Mouse (Mus musculus) embryonic facial prominence, embryonic 10.5 days (tissue): ENCODE measurements around the gene Scn11a. TPM values are rescaled to one million over a fixed set of nuclear protein-coding genes. Genes with fewer than 3 reads are reported as not detected.

Source experiments
- DNase-seq: peaks from one replicate; pipeline ENCODE4 v3.0.0-alpha.2; 2017; ENCODE audit warnings: low spot score
- H3K27ac ChIP-seq: fragments of 300-500 bp; sonication (generic); replicated peaks from 2 replicates; pipeline ENCODE4 v1.5.1; 2016; ENCODE audit warnings: mild to moderate bottlenecking
- H3K27me3 ChIP-seq: fragments of 300-500 bp; sonication (generic); replicated peaks from 2 replicates; pipeline ENCODE4 v1.6.1; 2016; ENCODE audit warnings: low read depth, mild to moderate bottlenecking; ENCODE audit not compliant: poor library complexity, severe bottlenecking
- H3K36me3 ChIP-seq: fragments of 300-500 bp; sonication (generic); replicated peaks from 2 replicates; pipeline ENCODE4 v1.6.1; 2016; ENCODE audit warnings: mild to moderate bottlenecking, moderate library complexity
- H3K4me1 ChIP-seq: fragments of 300-500 bp; sonication (generic); 2 replicates; pipeline ENCODE4 v1.6.1; 2016
- H3K4me3 ChIP-seq: fragments of 300-500 bp; sonication (generic); 2 replicates; pipeline ENCODE4 v1.5.1; 2016; ENCODE audit warnings: mild to moderate bottlenecking, moderate library complexity
- H3K9me3 ChIP-seq: fragments of 300-500 bp; sonication (generic); 2 replicates; pipeline ENCODE4 v1.6.1; 2016; ENCODE audit warnings: mild to moderate bottlenecking
- WGBS: fragments of 180-500 bp; shearing (Covaris S2); methylation state at CpG from one replicate; pipeline ENCODE4 v1.1.7; 2016; 5-methylcytosine and 5-hydroxymethylcytosine counted together
- polyA plus RNA-seq: library from polyadenylated mRNA; unstranded; fragments of >200 nt; fragmentation: Nextera tagmentation; extraction: Ambion mirVana; gene quantifications from 2 replicates; pipeline ENCODE4 v1.2.1, GENCODE M21; 2016

Gene Scn11a
- polyA plus RNA-seq: 0.13 and 0.14 TPM in 2 replicates

DNA sequence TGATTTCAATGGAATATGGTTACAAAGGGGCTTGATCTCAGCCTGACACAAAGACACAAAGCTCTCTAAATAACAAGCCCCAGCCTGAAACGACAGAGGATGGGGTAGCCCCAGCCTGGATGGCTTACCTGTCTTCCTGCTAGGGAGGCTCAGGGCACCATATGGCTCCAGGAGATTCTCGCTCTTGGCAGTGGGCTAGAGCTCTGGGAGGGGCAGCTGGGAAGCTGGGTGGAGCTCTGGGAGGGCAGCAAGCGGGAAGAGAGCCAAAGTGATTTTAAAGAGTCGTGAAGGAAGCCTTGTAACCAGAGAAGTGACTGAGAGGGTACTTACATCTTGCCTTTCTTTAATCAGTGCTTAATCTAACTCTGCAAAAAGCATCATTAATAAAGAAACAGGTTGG is at the start of gene Scn11a:
Scn11a (minus strand) TSS at position 160 of the 400 bp plus-strand sequence.
- H3K27ac ChIP-seq: no peak within 1 kb of the TSS
- 51% methylated on average over 4 of the region's 4 CpGs for WGBS
- no peak for DNase-seq

DNA sequence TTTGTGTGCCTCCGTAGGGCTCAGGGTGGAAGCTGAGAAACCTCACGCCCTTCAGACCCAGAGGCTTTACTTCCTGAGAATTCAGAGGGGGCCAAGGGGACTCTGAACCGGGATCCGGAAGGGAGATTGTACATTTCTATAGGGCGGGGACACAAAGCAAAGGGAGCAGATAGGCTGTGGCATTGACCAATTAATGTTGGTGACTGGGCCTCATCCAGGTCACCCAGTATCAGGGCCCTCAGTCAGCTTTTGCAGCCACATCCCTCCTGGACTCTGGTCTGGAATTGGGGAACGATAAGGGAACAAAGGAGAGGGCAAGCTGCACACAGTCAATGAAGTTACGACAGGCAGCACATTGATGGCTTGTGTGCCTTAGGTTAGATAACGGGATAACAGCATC is 28.9 kb upstream of the Scn11a start:
- Histone ChIP-seq H3K4me1 (peaks cover 16% of the 10 kb centered on the region), H3K36me3 (no peaks in the 10 kb centered on the region), H3K27ac (no peak overlapping the region), H3K27me3 (peaks cover 6% of the 10 kb centered on the region; the same call in 1 of the 2 replicates), H3K9me3 (peaks cover 15% of the 10 kb centered on the region; the same call in 1 of the 2 replicates), H3K4me3 (no peak overlapping the region)
- no peak for DNase-seq
- 52% methylated on average over 8 of the region's 8 CpGs for WGBS

More for the DNA sequence above, at the start of gene Scn11a:
- peaks cover 6% of the 10 kb centered on the region; the same call in 1 of the 2 replicates for H3K4me1 ChIP-seq
- no peaks in the 10 kb centered on the region for H3K9me3 ChIP-seq
- H3K27me3 ChIP-seq: no peaks in the 10 kb centered on the region
- H3K4me3 ChIP-seq: no peak within 1 kb of the TSS
- no peaks in the 10 kb centered on the region for H3K36me3 ChIP-seq

DNA sequence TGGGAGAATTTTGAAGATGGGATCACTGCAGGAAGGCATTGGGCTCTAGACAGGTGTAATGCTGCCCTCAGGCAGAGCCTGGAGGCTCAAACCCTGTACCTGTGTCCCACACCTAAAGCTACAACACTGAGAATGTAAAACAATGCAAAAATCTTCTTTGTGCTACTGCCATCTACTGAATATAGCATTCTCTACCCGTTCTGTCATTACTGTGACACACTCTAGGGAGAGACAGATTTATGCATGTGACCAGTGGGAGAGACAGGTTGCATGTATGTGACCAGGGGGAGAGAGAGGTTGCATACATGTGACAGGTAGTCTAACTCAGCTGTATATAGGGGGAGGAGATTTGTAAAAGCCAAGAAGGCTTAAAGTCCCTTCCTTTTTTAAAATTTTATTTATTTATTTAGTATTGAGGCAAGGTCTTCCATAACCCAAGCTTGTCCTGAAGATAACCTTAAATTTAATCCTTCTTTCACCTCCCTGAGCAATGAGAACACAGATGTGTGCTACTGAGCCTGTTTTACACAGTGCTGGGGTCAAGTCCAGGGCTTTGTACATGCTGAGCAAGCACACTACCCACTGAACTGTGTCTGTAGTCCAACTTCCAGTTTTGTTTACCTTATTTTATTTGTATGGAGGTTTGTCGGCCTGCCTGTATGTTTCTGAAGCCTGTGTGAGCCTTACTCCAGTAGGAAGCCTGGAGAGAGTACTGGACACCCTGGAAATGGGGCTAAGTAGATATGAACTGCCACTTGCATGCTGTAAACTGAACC is 28.0 kb upstream of the Scn11a start:
- peaks cover 13% of the 10 kb centered on the region; the same call in 1 of the 2 replicates for H3K9me3 ChIP-seq
- H3K27ac ChIP-seq: no peak overlapping the region
- H3K4me3 ChIP-seq: no peak overlapping the region
- H3K36me3 ChIP-seq: no peaks in the 10 kb centered on the region
- H3K27me3 ChIP-seq: peaks cover 12% of the 10 kb centered on the region
- 77% methylated on average over 2 of the region's 2 CpGs for WGBS
- peaks cover 24% of the 10 kb centered on the region for H3K4me1 ChIP-seq
- no peak for DNase-seq

DNA sequence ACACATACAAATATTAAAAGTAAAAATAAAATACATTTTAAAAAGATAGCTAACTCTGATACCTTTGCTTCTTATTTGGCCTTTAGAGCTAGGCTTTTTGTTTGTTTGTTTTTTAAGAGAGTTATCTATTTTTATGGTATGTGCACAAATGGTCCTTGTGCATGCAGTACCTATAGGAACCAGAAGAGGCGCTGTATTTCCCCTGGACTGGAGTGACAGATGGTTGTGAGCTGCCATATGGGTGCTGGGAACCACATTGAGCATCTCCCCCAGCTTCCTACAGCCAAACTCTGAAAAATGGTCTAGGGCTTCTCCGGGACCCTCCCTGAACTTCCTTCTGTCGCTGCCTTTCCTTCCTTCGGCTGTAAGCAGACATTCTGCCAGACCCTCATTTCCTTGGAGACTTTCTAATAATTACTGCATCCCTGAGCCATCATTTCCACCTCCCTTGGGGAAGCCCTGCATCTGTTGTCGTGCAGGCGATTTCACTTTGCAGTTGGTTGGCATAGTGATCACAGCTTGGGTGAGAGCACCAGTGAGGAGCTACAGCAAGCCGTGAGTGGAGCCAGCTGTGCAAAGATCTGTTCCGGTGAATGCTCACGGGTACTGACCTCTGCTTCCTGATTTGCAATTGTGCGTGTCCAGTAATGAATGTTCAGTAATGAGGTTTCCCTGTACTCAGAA is 27.2 kb upstream of the Scn11a start:
- WGBS: 74% methylated on average over 10 of the region's 10 CpGs
- no peak overlapping the region for H3K27ac ChIP-seq

DNA sequence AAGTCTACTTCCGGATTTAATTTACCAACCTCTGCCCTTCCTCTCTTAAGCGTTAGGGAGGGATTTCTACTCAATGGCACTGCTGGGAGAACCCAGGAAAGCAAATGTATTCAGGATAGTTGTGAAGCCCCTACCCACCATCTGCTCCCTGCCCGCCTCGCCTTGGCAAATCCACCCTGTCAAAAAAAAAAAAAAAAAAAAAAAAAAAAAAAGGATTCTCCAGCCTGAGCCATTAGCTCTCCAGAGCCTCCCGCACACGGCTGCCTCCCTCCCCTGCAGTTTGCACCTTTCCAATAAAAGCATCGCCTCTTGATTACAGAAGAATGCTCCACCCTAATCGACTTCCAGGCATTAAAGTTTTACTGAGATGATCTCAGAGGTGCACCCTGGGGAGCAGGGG is 24.0 kb upstream of the Scn11a start:
- WGBS: 27% methylated on average over 8 of the region's 8 CpGs
- DNase-seq: no peak
- Histone ChIP-seq H3K4me3 (no peak overlapping the region), H3K27ac (no peak overlapping the region), H3K4me1 (peaks cover 37% of the 10 kb centered on the region), H3K36me3 (no peaks in the 10 kb centered on the region), H3K27me3 (peaks cover 37% of the 10 kb centered on the region), H3K9me3 (no peaks in the 10 kb centered on the region)

More for the DNA sequence above, 27.2 kb upstream of the Scn11a start:
- DNase-seq: peak; percentile 40
- Histone ChIP-seq H3K4me3 (no peak overlapping the region), H3K27me3 (peaks cover 18% of the 10 kb centered on the region), H3K4me1 (peaks cover 24% of the 10 kb centered on the region), H3K9me3 (peaks cover 7% of the 10 kb centered on the region; the same call in 1 of the 2 replicates), H3K36me3 (no peaks in the 10 kb centered on the region)

DNA sequence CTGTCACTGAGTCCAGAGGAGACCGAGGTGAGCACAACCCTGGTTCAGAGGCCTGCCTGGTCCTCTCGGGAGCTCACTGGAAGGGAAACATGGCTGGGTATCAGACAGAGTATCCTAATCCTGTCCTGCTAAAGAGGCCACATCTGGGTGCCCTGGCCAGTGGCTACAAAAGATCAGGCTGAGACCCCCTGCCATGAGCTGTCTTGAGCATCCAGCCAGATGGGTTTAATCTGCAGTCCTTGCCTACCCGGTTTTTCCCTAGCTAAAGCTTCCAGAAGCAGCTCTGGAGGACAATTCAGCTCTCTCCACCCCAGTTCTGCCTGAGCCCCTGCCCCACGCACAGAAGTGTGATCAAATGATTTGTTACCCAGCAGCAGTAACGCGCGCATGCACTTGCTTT is 23.4 kb upstream of the Scn11a start:
- no peaks in the 10 kb centered on the region for H3K36me3 ChIP-seq
- no peak overlapping the region for H3K4me3 ChIP-seq
- no peak overlapping the region for H3K27ac ChIP-seq
- peaks cover 32% of the 10 kb centered on the region for H3K4me1 ChIP-seq
- WGBS: 37% methylated on average over 7 of the region's 7 CpGs
- DNase-seq: no peak
- no peaks in the 10 kb centered on the region for H3K9me3 ChIP-seq
- H3K27me3 ChIP-seq: peaks cover 41% of the 10 kb centered on the region

DNA sequence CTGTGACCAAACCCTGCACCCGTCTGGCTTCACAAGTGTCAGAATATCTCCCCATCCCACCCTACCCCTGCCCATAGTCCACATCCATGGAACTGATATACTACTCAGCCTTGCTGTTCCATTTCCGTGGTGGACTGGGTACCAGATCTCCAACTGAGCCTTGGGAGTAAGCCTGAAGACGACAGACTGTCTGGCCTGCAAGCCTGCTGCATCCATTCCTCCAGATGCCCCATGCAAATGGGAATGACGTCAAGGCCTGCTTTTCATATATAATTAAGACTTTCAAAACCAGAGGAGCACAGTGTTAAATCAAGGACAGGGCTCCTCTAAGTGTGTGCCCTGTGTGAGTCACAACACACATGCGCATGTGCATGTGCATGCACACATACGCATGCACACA is 21.9 kb upstream of the Scn11a start:
- Histone ChIP-seq H3K36me3 (no peaks in the 10 kb centered on the region), H3K27me3 (peaks cover 47% of the 10 kb centered on the region), H3K4me3 (no peak overlapping the region), H3K27ac (no peak overlapping the region), H3K4me1 (peaks cover 41% of the 10 kb centered on the region), H3K9me3 (no peaks in the 10 kb centered on the region)
- DNase-seq: no peak
- 77% methylated on average over 6 of the region's 6 CpGs for WGBS

DNA sequence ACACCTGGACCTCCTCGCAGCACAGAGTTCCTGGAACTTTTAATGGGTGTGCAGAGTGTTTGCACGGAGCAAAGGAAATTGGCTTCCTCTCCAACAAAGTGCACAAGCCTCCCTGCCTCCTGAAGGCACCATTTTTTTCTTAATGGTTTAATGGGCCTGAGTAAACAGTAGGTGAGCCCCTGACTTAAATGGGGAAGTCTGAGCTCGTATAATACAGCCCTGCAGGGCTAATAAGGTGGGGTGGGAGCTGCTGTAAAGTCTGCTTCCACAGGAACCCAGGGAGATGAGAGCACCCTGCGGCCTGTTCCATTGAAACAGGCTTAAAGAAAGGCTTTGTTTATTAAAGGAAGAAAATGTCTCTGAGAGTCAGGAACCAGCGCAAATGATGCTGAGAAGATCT is 19.5 kb upstream of the Scn11a start:
- Histone ChIP-seq H3K27ac (no peak overlapping the region), H3K27me3 (peaks cover 45% of the 10 kb centered on the region), H3K4me1 (peaks cover 43% of the 10 kb centered on the region), H3K36me3 (no peaks in the 10 kb centered on the region), H3K4me3 (no peak overlapping the region), H3K9me3 (no peaks in the 10 kb centered on the region)
- WGBS: 38% methylated on average over 5 of the region's 5 CpGs
- DNase-seq: no peak

DNA sequence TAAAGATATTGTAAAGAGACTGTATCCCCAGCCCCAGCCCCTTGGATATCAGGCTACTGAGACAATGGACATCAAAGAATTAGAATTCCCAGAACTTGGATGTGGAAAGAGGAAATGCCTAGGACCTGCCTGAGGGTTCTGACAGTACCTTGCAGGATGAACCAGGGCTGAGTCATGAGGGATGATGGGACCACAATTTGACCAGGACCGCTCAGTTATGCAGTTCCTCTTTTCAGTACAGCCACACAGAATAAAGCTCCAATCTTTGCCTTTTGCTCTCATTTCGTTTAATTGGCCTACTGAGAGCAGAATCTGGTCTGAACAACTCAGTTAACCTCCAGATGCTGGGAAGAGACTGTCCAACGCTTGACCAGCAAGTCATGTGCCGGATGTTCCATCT is 18.3 kb upstream of the Scn11a start:
- Histone ChIP-seq H3K9me3 (no peaks in the 10 kb centered on the region), H3K27me3 (peaks cover 38% of the 10 kb centered on the region; the same call in 1 of the 2 replicates), H3K4me1 (peaks cover 34% of the 10 kb centered on the region), H3K4me3 (no peak overlapping the region), H3K36me3 (no peaks in the 10 kb centered on the region), H3K27ac (no peak overlapping the region)
- DNase-seq: no peak
- 84% methylated on average over 4 of the region's 4 CpGs for WGBS

DNA sequence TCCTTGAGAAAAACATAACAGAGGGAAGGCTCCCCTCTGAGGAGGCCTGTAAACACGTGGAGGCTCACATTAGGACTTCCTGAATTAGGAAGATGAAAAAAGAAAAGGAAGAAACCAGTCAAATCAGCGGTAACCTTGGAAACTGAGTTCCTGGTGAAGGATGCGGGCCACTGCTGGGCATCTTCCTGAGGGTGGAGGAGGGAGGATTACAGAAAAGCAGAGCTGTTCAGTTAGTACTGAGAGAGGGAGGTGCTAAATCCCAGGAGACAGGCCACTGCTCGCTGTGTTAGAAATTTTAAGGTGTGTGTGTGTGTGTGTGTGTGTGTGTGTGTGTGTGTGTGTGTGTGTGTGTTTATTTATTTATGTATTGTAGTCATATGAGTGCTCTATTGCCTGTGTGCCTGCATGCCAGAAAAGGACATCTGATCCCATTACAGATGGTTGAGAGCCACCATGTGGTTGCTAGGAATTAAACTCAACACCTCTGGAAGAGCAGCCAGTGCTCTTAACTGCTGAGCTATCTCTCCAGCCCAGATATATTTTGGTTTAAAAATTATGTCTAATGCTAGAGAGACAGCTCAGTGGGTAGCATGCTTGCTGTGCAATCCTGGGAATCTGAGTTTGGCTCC is 17.4 kb upstream of the Scn11a start:
- no peak overlapping the region for H3K4me3 ChIP-seq
- H3K27ac ChIP-seq: no peak overlapping the region
- peaks cover 31% of the 10 kb centered on the region; the same call in 1 of the 2 replicates for H3K27me3 ChIP-seq
- no peaks in the 10 kb centered on the region for H3K36me3 ChIP-seq
- H3K4me1 ChIP-seq: peaks cover 32% of the 10 kb centered on the region
- 24% methylated on average over 4 of the region's 4 CpGs for WGBS
- DNase-seq: no peak
- no peaks in the 10 kb centered on the region for H3K9me3 ChIP-seq

DNA sequence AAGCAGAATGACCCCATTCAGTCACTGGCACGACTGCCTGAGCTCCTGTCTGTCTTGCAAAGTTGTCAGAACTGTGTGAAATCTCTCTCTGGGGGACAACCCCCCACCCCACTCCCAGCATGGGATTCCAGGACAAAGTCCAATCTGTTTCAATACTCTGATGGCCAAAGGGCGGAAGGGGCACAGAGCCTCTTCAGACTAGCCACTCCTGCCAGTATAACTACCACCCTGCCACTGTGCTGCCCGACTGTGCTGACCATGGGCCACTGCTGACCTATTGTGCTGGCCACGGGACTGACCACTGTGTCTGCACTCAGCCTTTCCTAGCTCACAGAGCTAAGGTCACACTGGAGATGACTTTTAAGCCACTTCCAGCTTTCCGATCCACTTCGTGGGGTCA is 16.8 kb upstream of the Scn11a start:
- 26% methylated on average over 6 of the region's 6 CpGs for WGBS
- Histone ChIP-seq H3K9me3 (no peaks in the 10 kb centered on the region), H3K4me1 (peaks cover 32% of the 10 kb centered on the region), H3K36me3 (no peaks in the 10 kb centered on the region), H3K27me3 (peaks cover 25% of the 10 kb centered on the region; the same call in 1 of the 2 replicates), H3K27ac (no peak overlapping the region), H3K4me3 (no peak overlapping the region)
- no peak for DNase-seq

DNA sequence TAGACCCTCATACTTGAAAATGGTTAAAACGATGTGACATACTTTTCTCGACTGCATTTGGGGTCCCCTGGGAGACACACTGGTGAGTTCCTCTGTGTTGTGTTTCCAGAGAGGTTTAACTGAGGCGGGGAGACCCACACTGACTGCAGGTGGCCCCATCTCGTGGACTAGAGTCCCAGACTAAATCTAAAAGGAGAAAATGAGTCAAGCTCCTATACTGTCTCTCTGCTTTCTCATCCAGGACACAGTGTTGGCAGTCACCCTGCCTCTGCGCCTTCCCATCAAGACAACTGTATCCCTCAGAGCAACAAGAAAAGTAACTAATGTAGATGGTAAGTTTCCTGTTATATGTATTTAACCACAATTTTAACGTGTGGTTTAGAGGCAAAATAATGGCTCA is 15.9 kb upstream of the Scn11a start:
- H3K4me1 ChIP-seq: peaks cover 24% of the 10 kb centered on the region
- DNase-seq: no peak
- H3K36me3 ChIP-seq: no peaks in the 10 kb centered on the region
- 0 out of 2 replicates have a peak, but pooled peaks cover 16% of the 10 kb centered on the region for H3K27me3 ChIP-seq
- H3K27ac ChIP-seq: no peak overlapping the region
- H3K9me3 ChIP-seq: no peaks in the 10 kb centered on the region
- H3K4me3 ChIP-seq: no peak overlapping the region
- 81% methylated on average over 6 of the region's 6 CpGs for WGBS
